Mouse (Mus musculus) gastrocnemius, postnatal 25 days (tissue): Measurements from ENCODE around the gene Nav3. TPM values are rescaled to one million over a fixed set of nuclear protein-coding genes. Genes with fewer than 3 reads are reported as not detected.

ENCODE experiments used
- DNase-seq: peaks from one replicate; pipeline ENCODE4 v3.0.0; 2022
- long read RNA-seq, 2 experiments: library from polyadenylated mRNA; stranded (forward); transcript quantifications; one replicate each; pipeline ENCODE4 v2.0.0; 2021
- total RNA-seq, 2 experiments: library from RNA; stranded (reverse); gene quantifications; 1 replicate in 1 of 2; 2 replicates in 1 of 2; pipeline ENCODE4 v1.2.3; 2021

The Nav3 gene
- 1 to 10 TPM; 1.6 to 2.9 TPM for total RNA-seq
- long read RNA-seq, experiment 1, result 0 reads
- long read RNA-seq, experiment 2, partial matches to known transcripts, result 0 of 2 reads
- long read RNA-seq, experiment 2, other reads (novel, unspliced or antisense), result 2 of 2 reads

- DNase-seq, result peak; percentile 24
Observed at GRCm38 (mm10) chr10:110455838-110456493, at the start of gene Nav3. TSS of gene Nav3 (minus strand) at chr10:110456204.

- DNase-seq, result no peak
Observed at GRCm38 (mm10) chr10:110485306-110485705, 29.3 kb upstream of the Nav3 start.

GRCm38 (mm10) chr10:110484822-110485221 is 28.8 kb upstream of the Nav3 start:
- no peak for DNase-seq

DNA sequence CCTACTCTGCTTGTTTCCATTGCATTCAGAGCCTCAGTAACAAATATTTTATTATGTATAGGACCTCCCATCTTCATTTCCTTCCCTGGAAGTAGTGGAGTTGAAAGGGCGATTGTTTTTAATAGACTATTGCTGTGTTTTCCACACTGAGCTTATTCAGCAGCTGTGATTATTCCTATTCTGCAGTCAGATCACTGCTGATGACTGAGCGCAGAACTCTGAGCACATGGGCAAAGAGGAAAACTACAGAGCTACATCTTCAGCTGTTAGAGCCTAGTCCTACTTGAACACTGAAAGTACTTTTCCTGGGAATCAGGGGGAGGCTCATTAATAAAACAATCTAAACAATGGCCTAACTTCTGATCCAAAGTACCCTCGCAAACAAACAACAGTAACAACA is 23.2 kb upstream of the Nav3 start:
- DNase-seq, result no peak

DNA sequence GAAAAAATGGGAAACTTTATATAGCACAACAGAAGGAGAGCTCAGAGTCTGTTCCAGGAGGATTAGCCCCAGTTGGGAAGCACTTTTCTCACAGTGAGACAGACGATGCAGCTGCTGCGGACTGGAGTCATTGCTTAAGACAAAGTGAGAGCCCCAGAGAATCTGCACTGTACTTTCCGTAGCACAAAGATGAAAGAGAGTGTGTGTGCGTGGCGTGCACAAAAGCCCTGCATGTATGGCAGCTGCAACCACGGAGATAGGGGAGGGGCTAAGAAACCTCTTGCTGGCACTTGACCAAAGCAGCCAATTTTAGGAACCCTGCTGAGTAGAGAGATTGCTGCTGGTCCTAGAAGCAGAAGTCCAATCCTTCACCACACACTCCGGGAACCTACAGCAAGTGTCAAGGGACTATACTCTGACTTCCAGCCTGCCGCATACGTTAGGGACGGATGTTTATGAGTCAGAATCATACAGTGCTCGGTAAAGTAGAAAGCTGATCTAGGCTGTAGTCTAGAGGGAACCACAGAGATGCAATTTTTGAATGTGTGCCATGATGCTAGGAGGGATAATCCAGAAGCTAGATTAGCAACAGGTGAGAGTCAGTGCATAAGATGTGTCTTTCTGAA is 21.8 kb upstream of the Nav3 start:
- DNase-seq, result no peak

- DNase-seq, result no peak
Observed at GRCm38 (mm10) chr10:110474107-110474506, 18.1 kb upstream of the Nav3 start.

GRCm38 (mm10) chr10:110469445-110469844 is 13.4 kb upstream of the Nav3 start:
- DNase-seq, result no peak

- no peak for DNase-seq
Observed at GRCm38 (mm10) chr10:110455063-110455837, 754 bp downstream of the Nav3 start.

DNA sequence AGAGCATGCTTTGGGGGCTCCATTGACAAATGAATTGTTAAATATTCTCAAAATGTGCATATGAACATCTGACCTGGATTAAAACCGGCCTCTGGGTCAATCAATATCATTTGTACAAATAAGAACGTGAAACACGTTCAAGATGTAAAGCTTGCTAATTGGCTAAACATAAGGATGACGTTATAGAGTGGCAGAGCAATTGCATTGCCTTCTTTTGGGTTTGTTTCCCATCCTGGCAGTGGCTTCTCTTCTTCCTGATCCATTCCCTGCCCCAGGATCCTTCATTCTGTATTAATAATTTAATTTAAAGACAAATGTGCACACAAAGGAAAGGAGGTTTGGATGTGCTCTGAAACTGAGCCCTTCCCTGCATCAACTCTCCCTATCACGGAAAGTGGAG is 2.4 kb downstream of the Nav3 start:
- no peak for DNase-seq

DNA sequence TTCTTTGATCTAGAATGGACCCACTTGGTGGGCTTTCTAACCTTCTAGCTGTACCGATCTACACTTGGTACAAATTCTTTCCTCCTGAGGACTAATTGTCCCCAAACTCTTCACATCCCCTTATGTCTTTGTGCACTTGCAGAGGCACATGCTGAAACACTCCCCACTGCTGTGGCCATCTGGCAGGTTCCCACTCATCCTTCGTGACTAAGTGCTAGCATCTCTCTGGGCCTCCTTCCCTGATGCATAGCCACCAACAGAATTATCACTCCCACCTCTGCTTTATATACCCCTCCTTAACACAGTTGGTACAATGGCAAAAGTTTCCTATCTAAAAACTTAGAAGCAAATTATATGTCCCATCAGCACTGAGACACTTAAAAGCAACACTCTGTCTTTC is 15.6 kb downstream of the Nav3 start:
- DNase-seq, result no peak

- no peak for DNase-seq
Observed at GRCm38 (mm10) chr10:110431078-110431477, 24.9 kb downstream of the Nav3 start.

DNA sequence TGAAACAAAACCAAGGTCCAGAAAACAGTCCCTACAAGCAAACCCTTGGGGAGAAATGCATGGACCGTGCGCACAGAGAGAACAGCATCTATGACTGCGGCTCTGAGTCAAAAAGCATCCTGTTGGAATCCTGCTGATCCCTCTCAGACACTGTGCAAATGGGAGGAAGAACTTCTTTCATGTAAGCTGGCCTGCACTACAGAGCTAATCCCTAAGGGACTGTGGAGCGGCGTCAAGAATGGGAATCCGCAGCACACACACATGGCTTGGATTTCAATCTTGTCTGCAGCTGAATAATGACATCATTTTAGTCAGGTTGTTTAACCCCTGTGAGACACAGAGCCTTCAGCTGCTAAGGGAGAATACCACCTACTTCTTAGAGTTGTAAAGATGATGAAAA is 26.4 kb downstream of the Nav3 start:
- DNase-seq, result peak; percentile 8

DNA sequence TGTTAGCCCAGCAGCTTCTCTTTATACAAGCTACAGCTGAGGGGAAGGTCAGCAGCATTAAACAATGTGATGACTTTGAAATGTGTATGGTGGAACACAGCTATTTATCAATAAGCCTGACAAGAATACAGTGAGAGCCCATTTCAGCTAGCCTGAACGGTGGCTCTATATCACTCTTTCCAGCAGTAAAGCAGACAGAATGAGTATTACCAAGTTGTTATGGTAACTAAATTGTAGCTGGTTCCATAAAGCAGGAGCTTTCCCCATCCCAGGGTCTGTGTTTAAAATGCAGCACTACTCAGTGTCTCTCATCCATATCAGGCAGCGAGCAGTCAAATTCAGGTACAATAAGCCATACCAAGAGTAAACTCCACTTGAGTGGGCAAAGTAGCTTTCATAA is 27.0 kb downstream of the Nav3 start:
- DNase-seq, result no peak

DNA sequence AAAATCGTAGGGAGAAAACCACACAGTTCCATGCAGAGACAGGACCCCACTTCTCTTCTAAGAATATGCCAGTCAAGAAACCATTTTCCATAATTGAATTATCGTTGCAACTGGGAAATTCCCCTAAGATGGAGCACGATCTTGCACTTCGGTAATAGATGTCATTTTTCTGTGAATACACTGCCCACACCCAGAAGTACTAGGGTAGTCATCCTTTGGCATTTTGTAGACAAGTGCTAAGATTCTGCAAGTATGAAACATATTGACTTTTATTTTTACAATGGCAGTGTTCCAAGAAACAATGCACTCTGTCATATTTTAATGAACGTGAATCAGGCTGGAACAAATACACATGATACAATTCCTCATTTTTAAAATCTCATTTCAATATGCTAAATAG is 34.5 kb downstream of the Nav3 start:
- no peak for DNase-seq

- DNase-seq, result no peak
Observed at GRCm38 (mm10) chr10:110417003-110417402, 39.0 kb downstream of the Nav3 start.

DNA sequence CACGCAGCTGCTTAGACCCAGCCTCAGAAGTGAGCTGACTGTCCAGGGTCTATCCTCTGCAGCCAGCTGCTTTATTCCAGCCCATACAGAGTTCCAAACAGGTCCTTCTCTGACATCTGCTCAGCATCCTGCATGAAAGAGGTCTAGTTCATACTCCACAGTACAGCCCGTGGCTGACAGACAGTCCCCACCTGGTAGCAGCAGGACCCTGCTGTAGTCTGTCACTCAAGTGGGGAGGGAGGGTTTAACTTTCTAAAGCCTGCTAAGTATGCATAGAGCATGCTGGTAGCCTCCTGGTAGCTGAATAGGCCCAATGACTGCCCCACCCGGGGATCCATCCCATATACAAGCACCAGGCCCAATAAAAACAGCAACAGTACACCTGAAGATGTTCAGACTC is 40.4 kb downstream of the Nav3 start:
- no peak for DNase-seq

- DNase-seq, result no peak
Observed at GRCm38 (mm10) chr10:110413281-110413897, 42.6 kb downstream of the Nav3 start.

DNA sequence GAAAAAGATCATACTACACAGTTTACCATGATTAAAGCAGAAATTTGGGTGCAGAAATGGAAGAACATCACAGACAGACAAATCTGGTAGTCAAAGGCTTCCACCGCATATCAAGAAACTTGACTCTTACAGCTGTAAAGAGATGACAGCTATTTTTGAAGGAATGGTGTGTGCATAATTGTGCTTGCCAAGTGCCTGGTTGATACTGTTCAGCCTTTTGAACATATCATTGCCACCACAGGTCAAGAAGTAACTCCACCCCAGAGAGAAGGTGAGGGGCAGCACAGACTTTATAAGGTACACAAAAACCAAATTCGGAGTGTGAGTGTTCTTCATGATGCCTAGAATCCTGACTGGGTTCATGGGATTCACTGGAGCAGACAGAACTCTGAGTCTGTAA is 53.1 kb downstream of the Nav3 start:
- DNase-seq, result no peak

GRCm38 (mm10) chr10:110400642-110401041 is 55.4 kb downstream of the Nav3 start:
- DNase-seq, result no peak

DNA sequence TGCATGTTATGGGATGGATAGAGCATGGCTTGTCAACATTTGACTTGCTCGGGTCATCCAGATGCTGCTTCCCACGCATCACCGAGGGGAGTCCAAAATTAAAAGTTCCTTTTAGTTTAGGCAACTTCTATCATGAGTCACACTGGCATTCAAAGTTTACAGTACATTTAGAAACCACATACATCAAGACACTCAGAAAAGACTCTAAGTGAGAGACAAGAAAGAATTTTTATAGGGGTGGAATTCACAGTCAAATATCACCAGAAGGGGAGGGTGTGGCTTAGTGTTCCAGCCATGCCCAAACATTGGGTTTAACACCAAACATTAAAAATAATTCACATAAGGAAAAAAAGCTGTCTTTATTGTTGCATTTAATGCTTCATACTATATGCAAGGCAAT is 57.4 kb downstream of the Nav3 start:
- DNase-seq, result no peak

DNA sequence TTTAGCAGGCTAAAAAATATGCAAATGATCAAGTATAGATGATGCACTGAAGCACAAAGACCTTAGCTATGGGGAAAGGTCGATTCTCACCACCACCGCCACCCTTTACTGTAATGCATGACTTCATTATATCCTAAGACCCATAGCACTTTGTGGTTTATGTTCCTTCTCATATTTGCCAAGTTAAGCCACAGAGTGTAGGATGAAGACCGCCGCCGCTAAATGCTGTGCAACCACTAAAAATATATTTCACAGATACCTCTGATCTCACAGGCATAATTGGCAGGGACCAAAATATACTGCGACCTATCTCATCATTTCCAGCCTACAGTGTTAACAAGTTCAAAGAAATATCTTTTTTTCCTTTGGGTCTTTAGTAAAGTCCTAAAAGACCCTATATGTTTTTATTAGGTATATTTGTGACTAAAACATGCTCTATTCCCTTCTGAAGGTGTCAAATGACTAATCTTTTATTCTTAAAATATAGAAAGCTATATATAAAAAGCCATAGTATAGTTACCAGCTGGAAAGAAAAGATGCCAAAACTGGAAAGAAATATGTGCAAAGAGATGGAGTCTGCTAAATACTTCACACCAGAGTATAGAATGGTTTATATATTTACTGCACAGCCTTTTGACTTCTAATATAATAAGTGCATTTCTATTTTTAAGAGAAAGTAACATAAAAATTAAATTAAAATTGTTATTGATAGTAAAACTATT is 69.4 kb downstream of the Nav3 start:
- DNase-seq, result no peak
